Mouse (Mus musculus): ENCODE results near the gene Ifnk.

GRCm38 (mm10) chr4:35192725-35193124 lies 40.9 kb downstream of the Ifnk start:
- TF ChIP-seq E2F4 (IDR thresholded peaks at IDR 0.05; ENCODE audit: borderline replicate concordance, low read depth, low read length) (no peak), POLR2A (IDR thresholded peaks at IDR 0.05; ENCODE audit: control insufficient read depth in 1 of 2, insufficient read depth in 1 of 2, low read depth in 1 of 2, low read length in 2 of 2, poor library complexity in 1 of 2) (no peak), POLR2AphosphoS2 (IDR thresholded peaks at IDR 0.05; ENCODE audit: low read length) (no peak), ZC3H11A (IDR thresholded peaks at IDR 0.05; ENCODE audit: low read depth, low read length) (peak; percentile 64), SMC3 (IDR thresholded peaks at IDR 0.05; ENCODE audit: low read depth, low read length) (peak; percentile 79), CTCF (IDR thresholded peaks at IDR 0.05 in 2 of 3, conservative IDR thresholded peaks at IDR 0.05 in 1 of 3; ENCODE audit: control insufficient read depth in 1 of 3, insufficient read depth in 1 of 3, low read depth in 2 of 3, low read length in 3 of 3, poor library complexity in 1 of 3, severe bottlenecking in 1 of 3) (peak in 2 of 3 experiments; percentile 13 to 65; a peak in 2 of 6 replicates), USF2 (IDR thresholded peaks at IDR 0.05; ENCODE audit: borderline replicate concordance in 1 of 2, insufficient read depth in 1 of 2, low read depth in 1 of 2, low read length in 2 of 2) (no peak), NELFE (IDR thresholded peaks at IDR 0.05; ENCODE audit: low read depth, low read length) (no peak)
